Mouse (Mus musculus): ENCODE results near the gene Dnajc16. TPM values are rescaled to one million over a fixed set of nuclear protein-coding genes. Genes with fewer than 3 reads are reported as not detected.

Dnajc16 gene
- total RNA-seq (2023): 9.8 to 13.5 TPM (median 12.6 TPM) in 4 replicates

DNA sequence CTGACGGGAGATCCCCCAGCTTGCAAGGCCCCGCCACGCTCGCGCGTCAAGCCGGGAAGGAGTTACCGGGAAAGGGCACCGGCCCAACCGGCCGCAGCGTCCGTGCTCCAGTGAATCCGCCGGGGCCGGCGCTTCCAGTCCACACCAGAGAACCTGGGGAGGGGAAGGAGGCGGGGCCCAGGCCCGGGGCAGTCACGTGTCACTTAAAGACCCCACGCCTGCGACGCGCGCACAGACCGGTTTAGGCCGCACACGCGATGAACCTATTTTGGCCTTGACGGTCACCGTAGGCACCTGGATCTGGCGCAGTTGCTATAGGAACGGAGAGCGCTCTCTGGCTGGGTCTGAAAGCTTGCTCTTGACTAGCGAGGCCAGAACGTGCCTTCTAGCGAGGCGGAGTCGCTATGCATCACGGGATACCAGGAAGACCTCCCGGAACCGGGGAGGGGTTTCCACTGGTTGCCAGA lies at the start of gene Dnajc16:
TSS of gene Dnajc16 (minus strand) at position 408 of the 467 bp plus-strand sequence.

DNA sequence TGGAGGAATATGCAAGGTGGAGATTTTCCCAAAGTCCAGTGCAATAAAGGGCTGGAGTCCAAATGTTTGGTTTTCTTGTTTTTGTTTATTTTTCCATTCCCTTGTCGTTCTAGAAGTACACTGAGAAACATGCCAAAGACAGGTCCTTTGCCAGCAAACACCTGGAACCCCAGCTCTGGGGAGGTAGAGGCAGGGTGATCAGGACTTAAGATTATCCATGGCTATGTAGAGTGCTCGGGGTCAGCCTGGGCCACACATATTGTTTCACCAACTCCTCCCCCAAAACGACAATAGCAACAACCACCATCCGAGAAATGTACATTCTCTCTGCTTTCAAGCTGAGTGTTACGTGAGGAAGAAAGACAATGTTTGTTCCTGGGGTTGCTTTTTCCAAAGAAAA lies 35.3 kb upstream of the Dnajc16 start, which contains the start of gene Cela2a:
TSS of gene Cela2a (minus strand) at position 101 of the 400 bp plus-strand sequence.

DNA sequence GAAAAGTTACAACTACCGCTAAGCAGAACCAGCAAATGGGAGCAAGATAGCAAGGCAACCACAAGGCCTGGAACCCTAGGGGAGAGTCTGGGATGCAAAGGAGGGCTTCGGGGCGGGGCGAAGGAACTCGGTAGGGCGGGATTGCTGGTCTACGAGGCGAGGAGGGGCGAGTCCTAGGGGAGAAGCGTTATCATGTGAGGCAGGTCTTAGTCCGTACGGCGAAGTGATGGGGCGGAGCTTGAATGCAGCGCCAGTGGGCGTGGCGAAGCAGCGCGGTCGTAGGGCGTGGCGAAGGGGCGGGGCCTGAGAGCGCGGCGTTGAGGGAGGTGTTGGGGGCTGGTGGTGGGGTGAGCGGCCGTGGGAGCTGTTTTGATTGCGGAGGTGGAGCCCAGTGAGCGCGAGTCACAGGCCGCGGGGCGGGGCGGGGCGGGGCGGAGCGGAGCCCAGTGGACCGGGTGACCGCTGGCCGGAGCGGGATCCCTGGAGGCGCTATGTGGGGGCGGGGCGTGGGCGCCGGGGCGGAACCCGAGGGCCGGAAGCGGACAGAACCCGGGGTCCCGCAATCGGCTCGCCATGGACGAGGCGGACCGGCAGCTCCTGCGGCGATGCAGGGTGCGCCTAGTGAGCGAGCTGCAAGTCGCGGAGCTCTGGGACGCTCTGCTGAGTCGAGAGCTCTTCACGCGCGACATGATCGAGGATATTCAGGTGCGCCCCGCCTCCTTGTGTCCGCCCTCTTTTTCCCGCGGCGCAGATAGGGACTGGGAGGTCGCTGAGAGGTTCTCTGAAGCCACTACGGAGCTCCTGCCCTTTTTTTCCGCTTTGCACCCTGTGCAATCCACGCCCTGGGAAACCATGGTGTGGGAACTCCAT lies 2.8 kb upstream of the Dnajc16 start, which contains the start of gene Casp9:
TSS of gene Casp9 (plus strand) at position 331 of the 870 bp plus-strand sequence.

GRCm38 (mm10) chr4:141746578-141747346 lies 44.0 kb downstream of the Dnajc16 start, which contains the start of gene Agmat:
TSS of gene Agmat (plus strand) at chr4:141746672.

DNA sequence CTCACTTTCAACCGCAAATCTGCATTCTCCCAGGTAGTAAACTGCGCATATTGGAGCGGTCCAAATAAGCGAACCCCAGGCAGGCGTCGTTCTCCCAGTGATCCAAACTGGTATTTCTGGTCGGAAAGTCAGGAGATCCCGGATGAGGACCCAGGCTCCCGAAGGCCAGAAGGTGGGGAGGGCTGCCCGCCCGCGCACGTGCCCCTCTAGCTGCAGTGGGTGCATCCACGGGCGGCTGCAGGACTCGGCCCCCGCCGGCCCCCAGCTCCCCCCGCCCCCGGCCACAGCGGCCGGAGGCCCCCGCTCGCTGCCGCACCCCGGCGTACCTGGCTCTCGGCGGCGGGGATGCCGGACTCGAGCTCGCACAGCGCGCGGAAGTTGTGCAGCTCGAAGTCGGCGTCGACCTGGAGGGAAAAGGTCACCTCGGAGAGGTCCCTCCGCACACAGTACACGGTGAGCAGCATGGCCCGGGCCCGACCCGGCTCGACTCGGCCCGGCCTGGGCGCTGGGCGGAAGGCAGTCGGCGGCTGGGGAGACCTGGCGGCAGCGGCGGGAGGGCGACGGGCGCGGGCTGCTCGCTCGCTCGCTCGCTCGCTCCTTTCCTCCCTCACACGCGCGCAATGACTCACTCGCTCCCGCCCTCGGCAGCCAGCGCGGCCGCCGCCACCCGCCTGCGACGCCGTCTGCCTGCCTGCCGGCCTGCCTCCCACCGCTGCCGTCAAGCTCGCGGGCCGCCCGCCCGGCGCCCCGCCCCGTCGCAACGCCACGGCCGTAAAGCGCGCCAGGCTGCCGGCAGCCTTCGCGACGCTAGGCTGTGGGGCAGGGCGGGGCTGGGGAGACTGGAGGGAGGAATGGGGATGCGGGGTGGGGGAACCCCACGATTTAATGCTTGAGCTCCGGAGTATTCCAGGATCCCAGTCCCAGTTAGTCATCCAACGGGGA lies 67.7 kb downstream of the Dnajc16 start, which contains the start of gene Ddi2:
TSS of gene Ddi2 (minus strand) at position 689 of the 942 bp plus-strand sequence.

Other genes with a start within 250 kb of the Dnajc16 start
- gene Fblim1, start 184.8 kb downstream of the Dnajc16 start, total RNA-seq (2023): not detected in 4 replicates
- not detected in 4 replicates for gene Tmem82, start 172.3 kb downstream of the Dnajc16 start, total RNA-seq (2023)
- gene Slc25a34, start 167.1 kb downstream of the Dnajc16 start, total RNA-seq (2023): 0.21 TPM in 1 of 4 replicates, not detected in the others
- 27.7 to 40.7 TPM (median 35.5 TPM) in 4 replicates for gene Plekhm2, start 126.0 kb downstream of the Dnajc16 start, total RNA-seq (2023)
- 4.6 to 12.8 TPM (median 7.1 TPM) in 3 of 4 replicates, not detected in the other for gene Rsc1a1, start 105.3 kb downstream of the Dnajc16 start, total RNA-seq (2023)
- gene Ddi2, start 67.5 kb downstream of the Dnajc16 start, total RNA-seq (2023): 43.3 to 54.2 TPM (median 45.4 TPM) in 4 replicates
- gene Agmat, start 44.3 kb downstream of the Dnajc16 start, total RNA-seq (2023): not detected in 4 replicates
- 21.8 to 32.9 TPM (median 25.5 TPM) in 4 replicates for gene Casp9, start 2.7 kb upstream of the Dnajc16 start, total RNA-seq (2023)
- gene Cela2a, start 35.2 kb upstream of the Dnajc16 start, total RNA-seq (2023): 1.1 to 2.0 TPM in 2 of 4 replicates, not detected in the others
- not detected in 4 replicates for gene Ctrc, start 55.4 kb upstream of the Dnajc16 start, total RNA-seq (2023)
- 29.9 to 37.0 TPM (median 31.6 TPM) in 4 replicates for gene Efhd2, start 84.0 kb upstream of the Dnajc16 start, total RNA-seq (2023)
- not detected in 4 replicates for gene Fhad1, start 224.2 kb upstream of the Dnajc16 start, total RNA-seq (2023)

All from B cell, adult 62 days (primary cell).